Mouse (Mus musculus): ENCODE measurements at regions not wholly inside any gene's neighbourhood (a gene's known extent, or its start where the extent isn't known, plus 50 kb on each side); places are given as distances from the start of the nearest gene placed in this dataset.
A peak's percentile ranks its signal among the peaks of the same experiment; 100 is the strongest.

DNA sequence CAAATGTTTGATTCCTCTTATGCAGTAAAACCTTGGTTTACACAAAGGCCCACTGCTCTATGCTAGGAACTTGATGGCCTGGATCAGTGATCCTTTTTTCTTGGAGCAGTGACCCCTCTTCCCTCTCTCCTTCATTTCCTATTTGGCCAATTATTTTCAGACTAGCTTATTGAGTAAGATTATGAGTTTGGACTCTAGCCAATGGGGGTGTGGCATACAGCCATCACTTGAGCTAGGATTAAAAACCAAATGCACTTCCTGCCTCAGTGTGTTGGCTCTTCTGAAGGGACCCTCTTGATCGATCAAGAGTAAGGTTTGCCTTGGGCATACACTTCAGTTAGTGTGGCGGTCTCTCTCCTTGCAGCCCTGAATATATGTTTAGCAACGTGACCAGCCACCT, 1172.6 kb upstream of the Gulo start:
- no peak for DNase-seq

DNA sequence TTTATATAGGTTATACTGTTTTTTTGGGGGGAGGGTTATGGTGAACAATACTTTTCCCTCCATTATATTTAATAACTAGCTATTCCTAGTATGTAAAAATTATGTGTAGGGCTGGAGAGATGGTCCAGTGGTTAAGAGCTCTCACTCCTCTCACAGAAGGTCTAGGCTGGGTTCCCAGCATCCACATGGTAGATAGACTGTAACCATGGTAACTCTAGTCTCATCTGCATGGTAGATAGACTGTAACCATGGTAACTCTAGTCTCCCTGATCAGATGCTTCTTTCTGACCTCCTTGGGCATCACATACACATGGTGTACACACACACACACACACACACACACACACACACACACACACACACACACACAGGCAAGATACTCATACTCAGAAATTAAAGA, 1170.5 kb upstream of the Gulo start:
- no peak for DNase-seq

DNA sequence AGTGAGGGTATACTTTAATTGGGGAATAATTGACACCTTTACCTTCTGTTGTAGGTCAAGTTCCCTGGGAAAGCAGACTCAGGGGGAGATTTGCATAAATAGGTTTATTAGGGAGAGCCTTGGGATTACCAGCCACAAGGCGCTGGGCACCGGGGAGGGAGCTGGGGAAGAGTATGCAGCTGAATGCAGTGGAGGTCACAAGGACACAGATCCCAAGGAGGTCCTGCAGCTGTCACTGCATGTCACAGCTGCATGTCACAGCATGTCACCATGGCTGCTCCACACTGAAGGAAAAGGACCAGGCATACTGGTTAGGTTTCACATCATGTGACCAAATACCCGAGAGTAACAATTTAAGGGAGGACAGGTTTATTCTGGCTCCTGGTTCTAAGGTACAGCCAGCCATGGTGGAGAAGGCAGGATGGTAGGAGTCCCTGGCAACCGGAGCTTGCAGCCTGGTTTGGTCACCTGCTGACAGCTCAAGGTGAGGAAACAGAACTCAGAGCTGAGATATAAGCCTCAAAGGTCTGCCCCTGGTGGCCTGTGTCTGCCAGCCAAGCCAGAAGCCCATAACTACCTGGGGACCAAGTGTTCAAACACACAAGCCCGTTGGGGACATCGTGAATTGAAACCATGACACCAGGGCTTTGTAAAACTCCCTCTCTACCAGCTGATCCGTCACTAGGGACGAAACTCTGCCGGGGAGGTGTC, 1169.5 kb upstream of the Gulo start:
- no peak for DNase-seq

DNA sequence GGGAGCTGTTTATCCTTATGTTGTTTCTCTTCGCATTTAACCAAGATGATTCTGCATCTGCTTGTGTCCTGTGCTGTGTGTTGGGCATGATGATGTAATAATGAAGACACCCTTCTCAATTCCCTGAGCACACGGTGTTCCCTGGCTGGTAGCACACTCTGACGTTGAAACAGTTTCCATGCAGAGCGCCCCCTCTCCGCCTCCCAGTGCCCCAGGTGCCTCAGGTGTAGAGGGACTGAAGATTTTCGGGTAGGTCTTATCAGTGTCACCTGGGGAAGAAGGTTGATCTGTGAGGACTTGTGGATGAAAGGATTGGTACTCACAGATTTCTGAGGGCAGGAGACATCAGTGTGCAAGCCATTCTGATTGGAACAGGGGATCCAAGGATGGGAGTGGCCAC, 1167.7 kb upstream of the Gulo start:
- no peak for DNase-seq

DNA sequence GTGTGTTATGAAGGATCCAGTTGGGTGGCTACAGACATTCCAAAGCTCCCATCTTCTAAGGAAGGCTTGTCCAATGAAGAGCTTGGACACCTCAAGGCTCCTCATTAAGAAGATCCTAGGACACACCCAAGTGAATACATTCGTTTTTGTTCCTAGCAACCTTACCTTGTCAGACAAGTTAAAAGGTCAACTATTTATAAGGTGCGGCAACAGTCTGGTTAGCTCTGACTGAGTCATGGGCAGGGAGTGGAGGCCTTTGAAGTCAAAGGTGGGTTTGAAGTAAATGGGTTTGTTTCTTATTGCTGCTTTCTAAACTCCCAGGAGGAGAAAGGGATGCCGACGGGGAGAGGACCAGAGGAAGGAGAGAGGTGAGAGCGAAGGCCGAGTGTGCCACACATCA, 1167.1 kb upstream of the Gulo start:
- no peak for DNase-seq

DNA sequence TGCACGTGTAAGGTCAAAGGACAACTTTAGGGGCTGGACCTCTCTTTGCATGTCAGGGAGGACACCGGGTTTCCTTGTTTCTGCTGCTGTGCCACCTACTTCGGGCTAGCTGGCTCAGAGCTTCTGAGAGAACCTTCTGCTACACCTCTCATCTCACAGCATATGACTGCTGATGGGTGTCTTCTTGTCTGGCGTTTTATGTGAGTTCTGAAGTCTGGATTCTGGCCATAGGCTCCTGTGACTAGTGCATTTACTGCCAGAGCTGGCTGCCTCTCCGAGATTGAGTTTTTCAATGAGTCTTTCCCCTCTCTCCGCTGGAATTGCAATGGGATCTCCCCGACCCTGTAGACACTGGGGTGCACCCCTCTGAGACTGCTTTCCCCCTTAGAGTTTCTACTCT, 1165.9 kb upstream of the Gulo start:
- no peak for DNase-seq

DNA sequence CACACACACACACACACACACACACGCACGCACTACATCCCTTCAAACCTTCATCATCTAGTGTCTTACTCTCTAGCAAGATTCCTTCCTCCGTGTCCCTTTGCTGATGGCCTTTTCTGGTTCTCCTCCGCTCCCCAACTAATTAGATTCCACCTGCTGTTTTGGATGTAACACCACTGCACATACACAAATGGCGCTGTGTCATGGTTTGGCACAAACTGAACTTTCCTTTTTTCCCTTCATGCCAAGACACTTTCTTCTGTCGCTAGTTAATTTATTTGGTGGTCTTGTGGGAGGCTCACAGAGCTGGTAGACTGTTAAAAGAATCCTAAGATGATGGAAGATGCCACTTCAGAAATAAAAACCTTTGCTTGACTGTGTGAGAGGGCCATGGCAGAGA, 1161.8 kb upstream of the Gulo start:
- DNase-seq: no peak

DNA sequence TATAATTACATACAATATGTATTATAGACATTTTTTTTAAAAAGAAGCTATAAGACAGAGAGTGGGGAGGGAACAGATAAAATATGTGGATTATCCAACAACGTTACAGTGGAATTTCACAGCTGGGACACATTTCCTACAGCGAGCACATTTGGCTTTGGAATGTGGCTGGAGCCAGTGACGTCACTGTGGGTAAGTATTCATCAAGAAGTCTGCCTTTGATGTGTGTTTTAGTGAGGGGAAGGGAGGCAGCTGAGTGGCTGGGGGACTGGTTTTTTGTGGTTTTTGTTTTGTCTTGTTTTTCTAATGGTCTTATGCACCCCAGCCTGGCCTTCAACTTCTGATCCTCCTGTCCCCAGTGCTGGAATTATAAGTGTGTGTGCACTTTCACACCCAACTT, 1161.2 kb upstream of the Gulo start:
- no peak for DNase-seq

DNA sequence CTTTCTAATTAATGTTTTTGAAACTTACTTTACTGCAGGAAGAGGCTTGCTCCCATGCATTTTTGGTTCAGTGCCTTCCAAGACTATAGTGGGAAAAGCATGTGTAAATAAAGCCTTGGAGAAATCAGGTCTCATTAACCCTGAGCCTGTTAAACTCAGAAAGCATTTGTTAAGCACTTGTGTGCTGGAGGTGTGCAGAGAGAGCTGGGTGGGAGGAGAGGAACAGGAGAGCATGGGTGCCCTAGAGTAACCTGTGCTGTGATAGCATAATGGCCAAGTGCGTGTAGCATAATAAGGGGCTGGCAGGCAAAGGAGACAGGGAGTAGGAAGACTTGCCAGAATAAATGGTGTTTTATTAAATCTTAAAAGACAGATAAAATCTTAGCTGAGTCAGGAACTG, 1160.2 kb upstream of the Gulo start:
- no peak for DNase-seq

DNA sequence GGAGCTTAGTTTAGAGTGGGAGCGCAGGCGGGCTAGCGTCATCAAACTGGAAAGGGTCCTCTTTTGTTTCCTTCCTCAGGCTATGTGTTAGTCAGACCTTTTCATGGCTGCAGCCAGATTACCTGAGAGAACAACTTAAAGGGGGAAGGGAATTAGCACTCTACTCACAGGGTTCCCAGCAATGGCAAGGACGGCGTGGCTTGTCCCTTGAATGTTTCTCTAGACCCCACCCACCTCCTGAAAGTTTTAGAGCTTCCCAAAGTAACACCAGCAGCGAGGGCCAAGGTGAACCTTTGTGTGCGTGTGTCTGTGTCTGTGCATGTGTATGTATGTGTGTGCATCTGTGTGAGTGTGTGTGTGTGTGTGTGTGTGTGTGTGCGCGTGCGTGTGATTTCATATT, 1151.0 kb upstream of the Gulo start:
- DNase-seq: no peak

DNA sequence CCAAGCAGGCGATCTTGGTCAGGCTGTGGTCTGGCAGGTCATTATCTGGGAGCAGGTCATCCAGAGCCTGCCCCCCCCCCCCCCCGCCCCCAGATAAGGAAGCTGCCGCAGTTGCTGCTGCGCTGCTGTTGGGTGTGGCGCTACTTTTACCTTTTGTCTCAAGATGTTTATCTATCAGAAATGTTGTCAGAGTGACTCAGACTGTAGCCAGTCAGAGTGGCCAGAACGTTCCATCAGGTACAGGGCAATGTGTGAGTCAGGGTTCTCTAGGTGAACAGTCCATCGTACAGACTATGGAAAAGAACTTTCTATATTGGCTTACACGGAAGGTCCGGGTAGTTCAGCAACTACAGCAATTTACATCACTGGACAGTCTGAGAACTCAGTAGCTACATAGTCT, 1149.9 kb upstream of the Gulo start:
- DNase-seq: no peak

DNA sequence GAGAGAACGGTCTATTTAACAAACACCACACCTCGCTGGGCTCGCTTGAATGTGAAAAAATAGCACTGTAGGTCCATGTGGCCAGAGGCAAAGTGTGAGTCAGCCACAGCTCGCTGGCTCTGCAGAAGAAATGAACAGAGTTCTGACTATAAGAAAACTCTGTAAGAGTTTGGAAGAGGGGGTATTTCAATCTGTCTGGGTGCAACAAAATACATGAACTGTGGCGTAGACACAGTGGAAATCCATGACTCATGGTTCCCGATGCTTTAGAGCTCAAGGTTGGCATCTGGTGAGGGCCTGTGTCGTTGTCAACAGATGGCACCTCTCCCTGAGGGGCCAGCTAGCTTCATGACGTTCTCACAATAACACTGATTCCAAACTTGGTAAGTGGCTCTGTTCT, 1147.4 kb upstream of the Gulo start:
- peak in 1 of 2 experiments; percentile 6 for DNase-seq

DNA sequence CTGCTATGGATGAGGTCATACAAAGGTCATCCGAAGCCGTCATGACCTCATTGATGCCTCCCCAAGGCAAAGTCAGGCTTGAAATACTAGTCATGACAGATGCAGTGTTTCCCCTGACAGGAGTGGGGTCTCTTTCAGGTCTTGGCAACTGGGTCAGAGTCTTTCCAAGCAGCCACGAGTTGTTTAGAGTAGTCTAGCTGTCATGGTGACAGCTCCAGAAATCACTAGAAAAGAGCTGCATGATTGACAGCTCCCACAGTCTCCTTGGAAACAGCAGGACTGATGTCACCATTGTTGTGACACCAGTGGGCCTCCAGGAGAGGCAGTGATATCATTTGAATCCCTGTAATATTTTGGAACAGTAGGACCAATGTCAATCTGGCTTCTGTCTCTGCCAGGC, 1144.6 kb upstream of the Gulo start:
- peak; percentile 13 to 20 for DNase-seq

DNA sequence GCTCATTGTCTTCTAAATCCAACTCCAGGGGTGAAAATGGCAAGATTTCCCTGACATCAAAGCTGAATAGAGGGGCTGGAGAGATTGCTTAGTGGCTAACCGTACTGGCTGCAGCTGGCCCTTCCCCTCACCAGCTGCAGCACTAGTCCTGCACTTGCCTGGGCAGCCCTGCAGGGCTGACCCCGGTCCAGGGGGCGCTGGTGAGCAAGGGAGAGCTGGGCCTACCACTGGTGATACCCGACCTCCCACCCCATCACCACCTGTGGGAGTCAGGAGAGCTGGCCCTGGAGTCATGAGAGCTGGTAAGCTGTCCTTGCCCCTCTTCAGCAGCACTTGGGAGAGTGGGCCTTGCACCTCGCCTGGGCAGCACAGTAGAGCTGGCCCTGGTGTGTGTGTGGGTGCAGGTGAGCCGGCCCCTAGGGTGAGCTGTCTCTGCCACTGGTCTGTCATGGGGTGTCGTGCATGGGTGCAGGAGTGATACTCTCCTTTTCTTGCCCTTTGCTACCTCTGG, 1141.0 kb upstream of the Gulo start:
- DNase-seq: no peak

DNA sequence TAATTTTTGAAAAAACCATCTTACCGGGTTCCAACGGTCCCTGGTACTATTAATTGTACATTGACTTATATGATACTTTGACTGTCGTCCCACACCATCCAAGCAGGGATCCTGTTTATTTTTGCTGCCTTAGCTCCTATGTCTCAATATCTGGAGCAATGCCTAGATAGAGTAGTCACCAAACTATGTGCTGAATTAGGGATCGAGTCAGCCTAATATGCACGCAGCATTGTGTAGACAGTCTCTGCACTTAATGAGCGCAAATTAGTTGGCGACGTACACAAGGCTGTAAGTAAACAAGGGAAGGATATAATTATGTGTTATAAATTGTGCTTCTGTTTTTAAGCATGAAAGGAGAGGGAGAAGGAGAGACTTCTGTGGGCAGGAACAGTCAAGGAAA, 1140.1 kb upstream of the Gulo start:
- DNase-seq: no peak

DNA sequence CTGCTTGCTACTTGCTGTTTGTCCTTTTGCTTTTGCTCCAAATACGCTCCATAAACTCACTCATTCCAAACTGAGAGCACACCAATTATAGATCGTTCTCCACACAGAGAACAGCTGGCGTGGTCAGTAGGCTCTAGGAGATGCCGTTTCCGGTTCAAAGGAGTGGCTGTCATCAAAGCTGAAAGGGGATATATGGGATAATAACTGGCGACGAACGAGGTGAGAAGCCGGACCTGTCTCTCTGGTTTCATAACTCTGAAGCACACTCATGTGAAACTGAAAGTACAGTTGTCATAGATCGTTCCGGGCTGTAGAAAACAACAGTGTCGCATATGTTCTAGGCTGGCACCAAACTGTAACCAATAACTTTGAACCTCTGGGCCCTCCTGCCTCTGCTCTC, 1137.6 kb upstream of the Gulo start:
- DNase-seq: peak in 1 of 2 experiments; percentile 16

DNA sequence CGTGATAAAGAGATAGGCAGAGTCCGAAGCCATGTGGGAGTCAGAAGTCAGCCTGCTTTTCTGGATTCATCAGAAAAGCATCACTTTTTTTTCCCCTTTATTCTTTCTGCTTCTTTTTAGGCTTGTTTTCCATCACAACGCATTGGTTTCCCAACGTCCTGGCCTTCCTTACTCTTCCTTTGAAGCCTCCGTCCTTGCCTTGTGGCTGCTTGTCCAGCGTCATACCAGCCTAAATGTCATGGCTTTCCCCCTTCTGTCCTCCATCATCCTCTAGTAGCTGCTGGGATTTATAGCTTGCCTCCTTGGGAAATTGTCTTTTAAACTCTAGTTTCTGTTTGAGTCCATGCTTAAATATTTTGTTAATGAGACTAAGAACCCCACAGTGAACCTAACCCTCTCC, 1136.0 kb upstream of the Gulo start:
- no peak for DNase-seq

DNA sequence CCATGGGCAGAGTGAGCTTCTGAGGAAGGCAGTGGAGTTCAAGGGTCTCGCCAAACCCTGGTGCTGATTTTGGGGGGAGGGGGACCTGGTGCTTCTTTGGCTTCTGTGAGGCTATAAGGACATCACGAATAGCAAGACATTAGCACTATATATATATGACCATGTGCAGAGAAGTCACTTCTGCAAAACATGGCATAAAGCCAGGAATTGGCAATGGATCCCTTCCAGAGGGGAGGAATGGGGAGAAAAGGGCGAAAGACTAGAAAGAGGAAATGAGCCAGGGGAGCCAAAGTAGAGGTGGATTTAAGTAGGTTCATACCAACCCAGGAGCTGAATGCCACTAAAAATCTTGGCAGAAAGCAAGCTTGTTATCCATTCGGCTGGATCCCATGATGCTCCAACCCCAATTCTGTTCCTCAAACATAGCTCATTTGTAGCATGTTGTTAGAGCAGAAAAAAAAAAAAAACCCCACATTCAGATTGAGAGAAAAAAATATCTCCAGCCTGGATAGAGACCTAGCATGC, 1135.5 kb upstream of the Gulo start:
- no peak for DNase-seq

DNA sequence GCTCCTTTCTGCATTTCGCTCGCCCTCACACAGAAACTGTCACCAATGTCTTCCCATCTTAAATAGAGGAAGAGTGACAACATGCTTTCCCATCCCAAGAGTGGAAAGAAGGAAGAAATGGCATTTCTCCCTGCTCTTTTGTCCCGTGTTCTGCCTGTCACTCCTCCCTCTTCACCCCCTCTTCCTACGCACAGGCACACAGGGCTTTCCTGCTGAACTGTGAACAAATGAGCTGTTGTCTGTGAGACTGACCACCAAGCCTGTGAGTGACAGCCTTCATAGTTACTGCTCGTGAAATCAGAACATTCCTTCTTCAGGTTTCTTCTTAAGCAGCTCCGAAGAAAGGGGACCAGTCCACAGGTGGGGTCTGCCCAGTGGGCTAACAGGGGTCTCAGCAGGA, 1134.8 kb upstream of the Gulo start:
- no peak for DNase-seq

DNA sequence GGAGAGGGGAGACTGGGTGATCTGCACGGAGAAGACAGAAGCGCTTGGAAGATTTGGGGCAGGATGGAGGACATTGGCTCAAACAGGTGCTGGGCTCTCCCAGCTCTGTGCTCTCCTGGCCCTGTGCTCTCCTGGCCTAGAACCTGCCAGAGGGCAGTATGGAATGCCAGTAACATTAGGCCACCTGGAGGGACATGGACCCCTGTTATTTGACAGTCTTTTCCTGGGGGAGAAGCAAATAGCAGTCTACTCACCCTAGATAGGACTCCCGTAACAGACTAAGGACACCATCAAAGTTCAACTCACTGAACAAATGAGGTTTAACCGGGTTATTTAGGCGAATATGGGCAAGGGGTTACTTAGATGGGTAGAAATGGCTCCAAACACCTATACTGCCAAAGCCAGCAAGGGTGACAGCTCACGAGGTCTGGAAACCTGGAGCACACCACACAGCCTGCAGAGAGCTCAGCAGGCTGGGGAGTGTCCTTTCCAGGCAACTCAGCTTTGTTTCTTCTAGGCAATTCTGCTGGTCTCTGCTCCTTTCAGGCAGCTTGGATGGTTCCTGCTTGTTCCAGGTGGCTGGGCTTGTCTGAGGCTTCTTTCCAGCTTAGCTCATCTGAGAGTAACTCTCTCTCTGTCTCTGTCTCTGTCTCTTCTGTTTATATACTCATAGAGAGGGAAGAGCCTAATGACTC, 1133.7 kb upstream of the Gulo start:
- no peak for DNase-seq

DNA sequence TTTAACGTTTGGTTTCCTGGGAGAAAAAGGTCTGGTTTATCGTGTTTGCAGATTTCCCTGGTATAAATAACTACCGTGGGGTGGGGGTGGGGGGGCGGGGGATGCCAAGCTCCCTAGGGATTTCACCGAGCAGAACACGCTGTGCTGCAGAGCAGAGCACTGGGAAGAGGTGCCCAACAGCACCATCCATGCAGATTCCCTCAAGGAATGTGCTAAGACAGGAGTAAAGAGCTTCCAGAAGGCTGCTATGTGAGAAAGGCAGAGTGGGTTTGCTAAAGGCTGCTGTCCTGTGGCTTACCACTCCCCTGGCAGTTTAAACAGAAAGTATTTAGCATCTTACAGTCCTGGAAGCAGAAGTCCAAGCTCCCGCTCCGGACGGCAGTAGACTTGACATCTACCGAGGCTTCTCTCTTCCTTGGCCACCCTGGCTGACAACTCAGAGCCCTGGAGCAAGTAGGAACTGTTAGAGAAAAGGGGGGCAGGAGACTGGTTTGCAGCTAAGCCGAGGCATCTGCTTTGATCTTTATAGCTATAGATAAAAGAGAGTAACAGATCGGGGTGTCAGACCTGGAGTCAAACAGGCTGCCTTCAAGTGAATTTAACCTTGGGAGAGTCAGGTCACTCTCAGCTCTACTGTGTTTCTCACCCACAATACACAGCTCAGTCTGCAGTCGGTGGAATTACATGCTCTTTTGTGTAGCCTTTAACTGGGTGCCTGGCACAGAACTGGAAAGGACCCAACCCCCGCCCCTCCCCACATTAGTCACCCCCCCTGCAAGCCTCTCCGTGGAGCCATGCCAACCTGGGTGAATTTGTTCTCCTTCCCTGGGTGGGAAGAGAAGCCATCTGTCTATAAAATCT, 1132.8 kb upstream of the Gulo start:
- peak; percentile 14 to 35 for DNase-seq

DNA sequence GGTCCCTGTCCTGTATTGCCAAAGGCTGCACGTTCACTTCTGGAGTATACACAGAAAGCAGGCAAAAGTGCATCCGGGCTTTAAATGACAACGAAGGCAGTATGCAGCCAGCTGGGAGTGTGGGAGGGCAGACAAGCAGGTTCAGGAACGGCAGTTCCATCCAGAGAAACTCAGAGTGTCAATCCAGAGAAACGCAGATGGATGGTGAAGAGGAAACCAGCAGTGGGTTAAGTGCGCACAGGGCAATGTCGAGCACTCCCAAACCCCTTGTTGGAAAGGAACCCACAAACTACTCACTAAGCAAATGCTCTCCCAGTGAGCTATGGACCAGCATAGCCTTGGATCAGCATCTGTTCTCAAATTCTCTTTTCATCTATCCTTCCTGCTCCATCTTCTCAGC, 1132.1 kb upstream of the Gulo start:
- DNase-seq: no peak

DNA sequence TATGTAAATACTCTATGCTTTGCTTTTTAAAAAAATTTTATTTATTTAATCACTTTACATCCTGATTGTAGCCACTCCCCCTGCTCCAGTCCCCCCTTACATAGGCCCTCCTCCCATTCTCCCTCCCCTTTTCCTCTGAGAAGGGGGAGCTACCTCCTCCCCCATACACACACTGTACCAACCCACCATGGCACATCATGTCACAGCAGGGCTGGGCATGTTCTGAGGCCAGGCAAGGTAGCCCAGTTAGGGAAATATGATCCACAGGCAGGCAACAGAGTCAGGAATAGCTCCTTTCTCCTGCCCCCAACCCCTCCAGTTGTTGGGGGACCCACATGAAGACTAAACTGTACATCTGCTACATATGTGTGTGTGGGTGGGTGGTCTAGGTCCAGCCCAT, 1130.7 kb upstream of the Gulo start:
- DNase-seq: no peak
